Mouse (Mus musculus): ENCODE data around the gene Olfr316.

Gene Olfr316

GRCm38 (mm10) chr11:58804393-58804792, 51.9 kb downstream of the Olfr316 start:
- no peak for DNase-seq (ENCODE audit: low read depth, low spot score)

All from CD4-positive helper T cell, adult 2 months (primary cell).